Mouse (Mus musculus): Measurements from ENCODE around the gene Kcnk18.

Kcnk18 gene

DNA sequence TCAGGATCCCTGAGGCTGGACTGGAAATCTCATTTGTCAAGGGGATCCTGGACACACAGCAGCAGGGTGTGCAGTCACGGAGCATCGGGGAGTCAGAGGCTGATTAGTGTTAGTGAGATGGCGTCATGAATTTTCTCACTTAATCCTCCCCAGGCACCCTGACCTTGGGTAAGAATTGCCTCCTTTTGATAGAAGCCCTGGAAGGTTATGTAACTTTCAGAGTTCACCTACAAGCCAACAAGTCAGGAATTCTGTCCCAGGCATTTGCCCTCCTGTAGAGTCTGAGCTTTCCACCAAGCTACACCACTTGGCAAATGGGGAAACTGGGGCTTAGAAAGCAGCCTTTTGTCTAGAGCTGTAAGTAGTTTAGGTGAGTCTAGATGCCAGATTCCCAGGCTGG lies 2.1 kb downstream of the Kcnk18 start:
- no peak for DNase-seq (ENCODE audit: low read depth, low spot score)

DNA sequence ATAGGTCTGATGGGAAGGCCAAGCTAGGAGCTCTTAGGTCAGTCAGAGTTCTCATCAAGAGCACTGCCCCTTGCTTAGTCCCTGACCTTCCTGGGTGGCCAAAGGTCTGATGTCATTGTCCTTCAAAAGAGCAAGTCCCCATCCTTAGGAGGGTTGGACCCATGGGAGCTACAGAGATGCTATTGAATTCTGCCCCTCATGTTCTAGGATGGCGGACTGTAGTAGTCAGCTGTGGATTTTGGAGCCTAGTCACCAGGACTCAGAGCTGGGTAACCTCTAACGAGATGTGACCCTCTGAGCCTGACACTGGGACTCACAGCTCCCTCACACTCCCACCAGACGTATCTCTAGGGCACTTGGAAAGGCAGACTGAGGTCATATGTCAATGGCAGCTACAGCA lies 9.4 kb downstream of the Kcnk18 start:
- no peak for DNase-seq (ENCODE audit: low read depth, low spot score)

DNA sequence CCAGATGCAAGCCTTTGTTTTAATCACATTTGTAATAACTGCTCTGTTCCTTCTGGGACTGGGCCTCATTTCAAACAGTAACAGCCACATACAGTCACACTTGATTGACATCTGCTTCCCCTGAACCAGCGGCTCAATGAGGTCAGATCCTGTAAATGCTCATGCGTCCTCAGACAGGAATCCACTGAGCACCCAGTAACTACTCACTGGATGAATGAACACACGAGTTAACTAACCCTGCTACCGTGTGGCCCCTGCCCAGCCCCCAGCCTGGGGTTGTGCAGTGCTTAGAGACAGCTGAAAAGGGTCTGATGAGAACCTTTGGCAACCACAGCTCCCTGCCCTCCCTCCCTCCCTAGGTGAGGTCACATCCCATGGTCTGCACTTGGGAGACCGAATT lies 13.8 kb downstream of the Kcnk18 start:
- no peak for DNase-seq (ENCODE audit: low read depth, low spot score)

DNA sequence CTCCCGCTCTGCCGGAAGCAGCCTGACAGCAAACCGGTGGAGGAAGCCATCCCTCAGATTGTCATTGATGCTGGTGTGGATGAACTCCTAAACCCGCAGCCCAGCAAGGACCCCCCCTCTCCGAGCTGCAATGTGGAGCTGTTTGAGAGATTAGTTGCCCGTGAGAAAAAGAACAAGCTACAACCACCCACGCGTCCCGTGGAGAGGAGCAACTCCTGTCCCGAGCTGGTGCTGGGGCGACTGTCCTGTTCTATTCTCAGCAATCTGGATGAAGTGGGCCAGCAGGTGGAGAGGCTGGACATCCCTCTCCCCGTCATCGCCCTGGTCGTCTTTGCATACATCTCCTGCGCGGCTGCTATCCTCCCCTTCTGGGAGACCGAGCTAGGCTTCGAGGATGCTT lies 16.0 kb downstream of the Kcnk18 start:
- no peak for DNase-seq (ENCODE audit: low read depth, low spot score)

DNA sequence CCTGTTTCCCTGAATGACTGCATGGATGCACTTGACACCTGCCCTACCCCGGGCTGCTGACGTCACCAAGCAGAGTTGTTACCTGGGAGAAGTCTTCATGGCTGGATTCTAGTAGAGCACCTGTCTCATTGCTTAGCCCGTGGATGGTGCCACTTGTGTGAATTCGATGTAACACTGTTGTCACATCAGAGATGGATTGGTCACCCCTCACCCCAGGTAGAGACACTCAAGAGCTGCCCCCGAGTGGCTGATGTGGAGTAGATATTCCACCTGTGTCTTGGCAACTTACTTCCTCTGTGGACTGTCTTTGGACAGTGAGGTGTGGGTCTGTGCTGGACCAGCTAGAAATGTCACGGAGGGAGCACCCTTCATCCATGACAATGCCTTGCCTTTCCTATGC lies 17.0 kb downstream of the Kcnk18 start:
- DNase-seq (ENCODE audit: low read depth, low spot score), result no peak

DNA sequence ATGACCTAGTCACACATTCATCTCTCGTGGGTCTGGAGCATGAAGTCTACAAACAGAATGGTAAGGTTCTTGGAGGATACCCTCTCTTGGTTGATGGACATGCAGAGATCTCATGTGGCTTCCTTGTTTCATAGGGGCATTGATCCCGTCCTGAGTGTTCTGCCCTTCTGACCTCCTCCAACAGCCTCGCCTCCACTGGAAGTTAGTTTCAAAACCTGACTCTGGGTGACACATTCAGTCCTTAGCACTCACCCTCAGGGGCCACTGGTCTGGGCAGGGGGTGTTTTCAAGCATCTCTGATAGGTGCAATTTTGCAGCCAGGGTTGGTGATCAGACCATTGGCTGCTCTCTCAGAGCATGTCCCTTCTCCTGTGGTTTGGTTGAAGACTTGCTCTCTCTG lies 19.6 kb downstream of the Kcnk18 start:
- no peak for DNase-seq (ENCODE audit: low read depth, low spot score)

DNA sequence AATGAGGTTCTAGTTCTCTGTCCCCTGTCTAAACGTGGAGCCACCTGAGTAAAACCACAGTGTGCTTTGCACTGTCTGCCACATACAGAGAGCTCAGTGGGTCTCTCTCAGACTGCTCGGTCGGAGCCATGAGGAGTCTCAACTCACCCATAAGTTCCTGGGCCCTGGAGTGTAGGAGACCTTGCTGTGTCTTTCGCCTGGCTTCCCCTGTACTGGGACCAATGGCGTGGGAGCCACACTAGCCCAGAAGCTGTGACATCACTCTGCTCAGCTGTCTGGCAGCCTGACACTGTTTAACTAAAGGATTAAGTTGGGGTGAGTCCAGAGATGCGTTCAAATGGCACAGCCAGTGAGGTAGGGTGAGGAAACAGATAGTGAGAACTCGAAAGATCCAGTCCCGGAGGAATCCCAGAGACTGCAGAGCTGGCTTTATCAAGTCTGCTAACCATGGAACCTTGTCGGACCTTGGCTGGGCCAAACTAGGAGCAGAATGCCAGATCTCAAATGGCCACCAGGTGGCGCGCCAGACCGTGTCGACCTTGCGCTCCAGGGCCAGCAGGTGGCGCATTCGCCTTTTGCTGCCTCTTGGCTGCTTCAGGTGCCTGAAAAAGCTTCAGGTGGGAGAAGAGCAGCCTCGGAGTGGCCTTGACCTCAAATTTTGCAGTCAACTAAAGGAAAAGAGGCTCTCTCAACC lies 20.3 kb downstream of the Kcnk18 start:
- peak; percentile 85 for DNase-seq (ENCODE audit: low read depth, low spot score)

DNA sequence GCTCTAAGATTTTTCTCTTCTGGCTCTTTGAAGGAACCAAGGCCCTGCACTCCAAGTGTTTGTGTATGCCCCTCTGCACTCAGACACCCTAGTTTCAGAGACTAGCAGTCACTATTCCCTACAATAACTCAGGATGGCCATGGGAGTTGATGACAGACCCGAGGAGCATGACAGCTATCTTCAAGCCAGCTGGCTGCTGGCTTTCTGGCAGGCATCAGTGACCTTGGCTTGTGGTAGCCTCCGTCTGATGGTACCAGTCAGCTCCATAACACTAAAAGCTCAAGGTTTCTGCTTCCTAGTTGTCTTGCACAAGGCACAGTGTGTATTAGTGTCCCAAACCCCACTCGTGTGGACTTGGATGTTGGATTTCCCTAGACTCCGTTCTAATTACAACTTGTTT lies 23.0 kb downstream of the Kcnk18 start:
- DNase-seq (ENCODE audit: low read depth, low spot score), result no peak

DNA sequence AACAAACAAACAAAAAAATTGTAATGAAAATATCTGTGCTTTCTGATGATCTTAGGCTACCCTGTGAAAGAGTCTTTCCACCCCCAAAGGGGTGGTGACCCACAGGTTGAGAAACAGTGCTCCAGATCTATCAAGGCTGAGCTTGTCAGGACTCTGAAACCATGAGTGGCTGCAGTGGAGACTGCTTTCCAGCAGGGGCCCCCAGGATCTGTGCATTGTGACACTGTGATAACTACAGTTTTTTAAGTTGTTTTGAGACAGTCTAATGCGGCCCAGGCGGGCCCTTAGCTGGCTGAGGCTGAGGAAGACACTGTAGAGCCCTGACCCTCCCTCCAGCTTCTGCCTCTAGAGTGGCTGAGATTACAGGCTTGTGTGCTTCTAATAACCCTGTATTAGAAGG lies 24.0 kb downstream of the Kcnk18 start:
- no peak for DNase-seq (ENCODE audit: low read depth, low spot score)

DNA sequence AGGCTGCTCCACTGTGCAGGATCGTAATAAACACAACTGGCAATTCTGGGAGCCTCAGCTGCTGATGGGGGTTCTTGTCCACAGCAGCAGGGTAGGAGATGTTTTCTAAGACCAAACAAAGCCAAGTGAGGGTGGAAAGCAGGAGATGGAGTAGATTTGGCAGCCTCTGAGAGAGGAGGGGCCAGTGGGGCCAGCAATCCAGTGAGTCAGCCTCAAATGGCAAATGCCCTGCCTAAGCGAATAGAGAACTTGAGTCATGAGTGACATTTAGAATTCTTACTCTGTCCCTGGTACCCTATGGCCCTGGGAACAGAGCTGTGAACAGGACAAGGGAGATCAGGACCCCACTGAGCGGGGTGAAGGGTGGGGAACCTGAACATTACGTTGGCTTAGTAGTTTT lies 29.1 kb downstream of the Kcnk18 start:
- DNase-seq (ENCODE audit: low read depth, low spot score), result no peak

DNA sequence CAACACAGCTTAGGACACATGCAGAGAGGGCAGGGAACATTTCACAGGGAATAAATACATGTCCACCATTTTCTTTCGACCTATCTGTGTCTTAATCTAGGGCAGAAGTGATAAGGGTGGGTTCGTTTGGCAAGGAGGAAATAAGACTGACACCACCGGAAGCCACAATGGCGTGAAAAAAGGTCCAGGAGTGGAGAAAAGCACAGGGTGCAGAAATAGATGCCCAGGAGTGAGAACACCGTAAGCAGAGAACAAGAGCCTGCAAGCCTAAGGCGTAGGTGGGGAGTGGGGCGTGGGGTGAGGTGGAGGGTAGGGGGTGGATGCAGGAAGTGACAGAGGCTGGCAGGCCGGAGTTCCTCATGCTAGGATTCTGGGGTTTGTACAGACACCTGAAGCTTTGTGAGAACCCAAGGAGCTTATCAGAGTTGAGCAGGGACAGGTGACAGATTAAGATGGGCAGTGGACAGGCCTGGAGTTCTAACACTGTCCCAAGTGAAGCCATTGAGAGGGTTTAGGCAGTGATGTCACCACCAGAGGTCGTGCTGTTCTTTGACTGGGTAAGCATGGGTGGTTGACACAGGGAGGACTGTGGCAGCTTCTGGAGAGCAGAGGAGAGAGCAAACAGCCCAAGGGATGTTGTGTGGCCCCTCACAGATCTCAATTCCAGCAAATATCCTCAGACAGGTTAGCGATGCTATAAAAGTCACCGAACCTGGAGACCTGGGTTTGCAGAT lies 29.7 kb downstream of the Kcnk18 start:
- DNase-seq (ENCODE audit: low read depth, low spot score), result no peak

DNA sequence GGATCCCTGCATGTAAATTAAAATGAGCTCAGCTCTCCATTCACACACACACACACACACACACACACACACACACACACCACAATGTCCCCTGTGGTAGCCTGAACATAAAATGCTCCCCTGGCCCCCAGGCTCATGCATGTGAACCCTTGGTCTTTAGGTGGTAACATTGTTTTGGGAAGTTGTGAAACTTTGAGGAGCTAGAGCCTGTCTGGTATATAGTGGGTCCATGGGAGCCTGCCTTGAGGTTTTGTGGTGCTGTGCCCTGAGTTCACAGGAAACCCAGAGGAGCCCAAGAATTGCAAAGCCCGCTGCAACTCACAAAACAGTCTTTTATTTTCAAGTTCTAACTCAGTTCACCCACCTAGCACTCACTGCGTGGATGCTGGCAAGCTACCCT lies 33.6 kb downstream of the Kcnk18 start:
- DNase-seq (ENCODE audit: low read depth, low spot score), result no peak

DNA sequence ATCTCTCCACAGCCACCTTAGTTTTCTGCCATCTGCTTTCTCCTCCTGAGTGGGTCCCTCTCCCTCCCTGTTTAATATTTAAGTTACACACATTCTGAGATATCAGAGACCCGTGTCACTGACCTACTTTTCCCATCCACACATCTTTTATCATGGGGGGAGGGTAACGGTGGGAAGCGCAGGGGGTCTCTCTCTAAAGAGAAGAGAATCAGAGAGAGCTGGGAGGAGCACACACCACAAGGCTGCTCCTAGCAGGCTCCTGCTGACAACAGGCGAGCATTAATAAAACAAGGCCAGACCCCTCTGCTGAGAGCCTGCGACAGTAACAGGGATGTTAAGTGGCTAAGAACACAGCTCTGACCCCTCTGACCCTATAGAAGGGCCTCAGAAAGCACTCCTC lies 40.6 kb downstream of the Kcnk18 start:
- DNase-seq (ENCODE audit: low read depth, low spot score), result no peak

DNA sequence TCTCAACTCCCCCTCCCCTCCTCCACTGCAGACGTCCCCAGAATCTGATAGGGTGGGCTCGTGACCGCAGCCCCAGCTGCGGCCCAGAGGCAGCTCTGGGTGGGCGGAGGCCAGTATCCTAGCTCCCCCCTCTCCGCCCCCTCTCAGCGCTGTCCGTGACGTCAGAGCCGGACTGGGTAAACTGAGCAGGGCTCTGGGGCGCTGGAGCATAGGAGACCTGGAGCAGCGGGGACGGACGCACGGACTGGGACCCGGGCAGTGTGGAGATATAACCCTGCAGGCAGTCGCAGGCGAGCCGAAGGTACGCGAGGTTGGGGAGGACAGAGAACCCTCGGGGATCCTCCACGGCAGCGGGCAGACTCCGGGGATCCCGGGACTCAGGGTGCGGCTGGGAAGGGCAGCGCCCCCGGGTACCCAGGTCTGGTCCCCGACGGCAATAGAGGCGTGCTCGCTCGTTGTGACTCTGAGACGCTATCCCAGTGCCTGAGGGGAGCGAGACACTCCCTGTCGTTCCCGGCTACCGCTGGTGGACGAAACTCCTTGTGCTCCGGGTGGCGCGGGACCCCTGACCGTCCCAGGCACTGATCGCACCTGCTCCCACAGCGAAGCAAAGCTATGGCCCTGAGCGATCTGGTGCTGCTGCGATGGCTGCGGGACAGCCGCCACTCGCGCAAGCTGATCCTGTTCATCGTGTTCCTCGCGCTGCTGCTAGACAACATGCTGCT lies 41.9 kb downstream of the Kcnk18 start, which contains the start of gene Slc18a2:
Gene Slc18a2, plus strand, starts transcription at position 179 of the 725 bp plus-strand sequence.
- no peak for DNase-seq (ENCODE audit: low read depth, low spot score)

DNA sequence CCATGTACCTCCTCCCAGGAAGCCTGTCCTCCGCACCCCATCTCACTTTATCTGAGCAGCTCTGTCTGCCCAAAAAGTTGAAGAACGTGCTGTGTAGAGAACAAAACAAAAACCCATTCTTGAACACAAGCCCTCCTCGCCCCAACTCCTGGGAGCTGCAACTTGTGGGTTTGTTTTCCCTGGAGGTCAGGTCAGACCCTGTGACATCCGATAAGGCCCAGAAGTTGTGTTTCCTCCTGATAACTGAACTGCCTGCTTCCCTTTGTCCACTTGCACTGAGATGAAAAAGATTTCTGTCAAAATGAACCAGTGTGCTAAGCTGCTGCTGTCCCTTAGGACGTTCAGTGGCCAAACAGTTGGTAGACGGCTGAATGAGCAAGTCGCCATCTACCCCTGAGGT lies 42.6 kb downstream of the Kcnk18 start:
- DNase-seq (ENCODE audit: low read depth, low spot score), result no peak

DNA sequence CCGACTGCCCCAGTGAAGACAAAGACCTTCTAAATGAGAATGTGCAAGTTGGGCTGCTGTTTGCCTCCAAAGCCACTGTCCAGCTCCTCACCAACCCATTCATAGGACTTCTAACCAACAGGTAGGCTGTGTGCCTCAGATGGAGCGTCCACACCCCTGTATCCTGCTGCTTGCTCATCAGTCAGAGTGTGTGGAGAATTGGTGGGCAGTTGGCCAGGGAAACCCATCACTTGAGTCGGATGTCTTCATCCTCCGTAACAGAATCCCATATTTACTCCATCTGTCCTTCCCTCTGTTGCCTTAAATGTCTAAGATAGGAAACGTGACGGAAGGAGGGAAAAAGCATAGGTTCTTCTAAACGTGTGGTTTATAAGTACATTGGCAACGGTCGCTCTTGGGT lies 44.2 kb downstream of the Kcnk18 start:
- DNase-seq (ENCODE audit: low read depth, low spot score), result peak; percentile 46

DNA sequence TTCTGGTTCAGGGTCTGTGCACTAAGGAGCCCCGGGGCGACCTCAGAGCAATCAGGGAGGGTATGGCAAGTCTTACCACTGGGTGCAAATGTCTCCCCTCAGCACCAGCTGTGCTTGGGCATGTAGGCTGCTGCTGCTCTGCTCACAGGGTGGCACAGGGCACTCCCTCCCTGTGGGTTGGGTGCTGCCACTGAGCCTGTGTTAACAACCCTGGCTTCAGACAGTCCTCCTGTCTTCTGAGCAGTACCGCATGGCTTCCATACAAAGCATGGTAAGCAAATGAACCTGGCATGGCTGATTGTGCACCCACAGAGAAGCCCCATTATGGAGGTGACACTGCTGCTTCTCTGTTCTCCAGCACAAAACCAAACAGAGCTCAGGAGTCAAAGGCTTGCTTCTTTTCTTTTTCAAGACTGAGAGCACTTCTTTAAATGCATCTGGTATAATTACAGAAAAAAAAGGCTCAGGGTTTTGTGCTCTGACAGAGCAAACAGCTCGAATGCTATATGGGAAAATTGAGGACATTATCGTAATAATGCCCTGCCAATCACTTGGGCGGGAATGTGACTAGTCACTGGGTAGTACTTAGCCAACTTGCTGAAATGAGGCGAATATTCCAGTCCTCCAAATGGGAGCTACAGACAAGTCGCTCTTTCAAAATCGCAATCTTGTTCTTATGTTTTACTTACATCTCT lies 46.0 kb downstream of the Kcnk18 start:
- DNase-seq (ENCODE audit: low read depth, low spot score), result no peak

DNA sequence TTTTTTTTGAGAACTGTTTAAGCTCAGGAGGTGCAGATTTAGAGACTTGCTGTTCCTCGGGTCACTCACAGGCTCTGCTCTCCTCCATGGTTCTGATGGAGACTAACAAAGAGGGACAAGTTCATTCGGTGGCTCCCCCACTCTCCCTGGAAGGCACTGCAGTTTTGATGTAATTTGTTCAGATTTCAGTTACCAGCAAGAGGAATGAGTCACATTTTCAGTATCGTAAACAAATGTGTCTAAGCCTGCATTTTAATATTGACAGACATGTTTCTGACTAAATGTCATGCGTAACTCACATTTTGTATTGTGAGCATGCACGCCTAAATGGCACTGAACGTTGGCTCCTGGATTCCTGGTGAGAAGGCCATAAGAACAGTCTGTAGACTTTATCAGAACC lies 46.9 kb downstream of the Kcnk18 start:
- no peak for DNase-seq (ENCODE audit: low read depth, low spot score)

DNA sequence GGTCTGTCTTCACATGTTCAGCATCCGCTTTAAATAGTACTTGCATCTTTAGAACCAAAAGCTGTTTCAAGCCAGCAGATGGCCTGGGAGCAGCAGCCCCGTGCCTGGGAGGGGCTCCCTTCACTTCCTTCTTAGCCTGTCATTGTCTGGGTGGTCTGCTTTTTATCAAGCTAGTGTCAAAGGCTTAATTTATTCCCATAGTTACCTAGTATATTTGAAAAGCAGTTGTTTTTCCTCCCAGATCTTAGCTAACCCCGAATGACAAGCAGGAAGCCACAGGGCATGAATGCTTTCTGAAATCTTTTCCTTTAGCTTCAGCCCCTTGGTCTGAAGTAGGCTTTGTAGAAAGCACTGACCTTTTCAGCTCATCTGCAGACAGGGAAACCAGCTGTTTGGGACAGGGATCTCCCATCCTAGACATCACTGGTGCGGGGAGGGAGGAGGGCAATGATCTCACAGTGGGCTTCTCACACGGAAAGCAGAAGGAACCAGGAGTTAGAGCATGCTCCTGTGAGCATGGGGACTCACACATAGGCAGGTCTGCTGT lies 48.5 kb downstream of the Kcnk18 start:
- no peak for DNase-seq (ENCODE audit: low read depth, low spot score)

DNA sequence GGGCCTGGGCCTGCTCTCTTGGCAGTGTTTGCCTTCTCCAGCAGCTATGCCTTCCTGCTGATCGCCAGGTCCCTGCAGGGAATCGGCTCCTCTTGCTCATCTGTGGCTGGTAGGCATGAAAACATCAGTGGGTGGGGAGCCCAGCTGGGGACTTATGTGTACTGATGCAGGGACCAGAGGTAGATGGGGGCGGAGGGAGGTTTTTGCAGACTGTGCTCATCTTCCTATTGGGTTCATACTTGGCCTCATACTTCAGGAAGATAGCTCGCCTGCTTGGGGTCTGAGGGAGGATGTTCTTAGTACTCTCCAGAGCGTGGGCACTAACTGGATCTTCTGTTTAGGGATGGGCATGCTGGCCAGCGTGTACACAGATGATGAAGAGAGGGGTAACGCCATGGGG lies 54.2 kb downstream of the Kcnk18 start:
- DNase-seq (ENCODE audit: low read depth, low spot score), result peak; percentile 59

DNA sequence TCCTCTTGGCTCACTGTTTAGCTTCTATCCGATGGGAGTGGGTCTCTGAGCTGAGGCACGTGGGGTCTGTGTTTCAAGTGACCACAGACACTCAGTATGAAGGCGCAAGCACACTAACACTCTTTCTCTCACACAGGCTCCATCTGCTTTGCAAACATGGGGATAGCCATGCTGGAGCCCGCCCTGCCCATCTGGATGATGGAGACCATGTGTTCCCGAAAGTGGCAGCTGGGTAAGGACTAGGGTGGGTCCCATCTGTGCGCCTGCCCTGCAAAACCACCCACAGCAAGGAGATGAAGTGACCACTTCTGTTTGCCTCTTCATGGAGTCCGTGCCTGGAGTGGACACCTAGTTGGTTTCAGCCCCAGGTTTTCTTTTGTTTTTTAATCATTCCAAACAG lies 57.3 kb downstream of the Kcnk18 start:
- DNase-seq (ENCODE audit: low read depth, low spot score), result no peak

DNA sequence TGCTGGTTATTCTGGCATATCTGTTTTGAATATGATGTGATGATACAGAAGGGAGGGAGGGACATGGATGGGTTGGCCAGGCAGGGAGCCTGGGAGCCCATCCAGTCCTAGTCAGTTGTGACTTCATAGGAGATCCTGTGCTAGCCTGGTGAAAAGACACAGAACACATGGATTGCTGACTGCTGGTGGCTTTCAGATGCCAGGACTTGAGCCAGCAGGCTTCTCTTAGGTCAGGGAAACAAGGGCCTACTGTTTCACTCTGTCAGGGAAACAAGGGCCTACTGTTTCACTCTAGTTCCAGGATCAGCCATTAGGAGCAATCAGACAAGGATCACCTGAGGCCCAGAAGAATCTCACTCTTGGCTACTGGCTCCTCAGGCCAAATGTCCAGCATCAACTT lies 61.8 kb downstream of the Kcnk18 start:
- DNase-seq (ENCODE audit: low read depth, low spot score), result peak; percentile 61

All from brain, adult 2 months (tissue).